Mouse (Mus musculus) naive thymus-derived CD4-positive, alpha-beta T cell, adult 2 months (primary cell): ENCODE results near the gene P2rx3.

ENCODE experiments used
- DNase-seq: peaks from one replicate; pipeline ENCODE4 v3.0.0-alpha.2; 2011; ENCODE audit warnings: low read depth

P2rx3 gene

DNA sequence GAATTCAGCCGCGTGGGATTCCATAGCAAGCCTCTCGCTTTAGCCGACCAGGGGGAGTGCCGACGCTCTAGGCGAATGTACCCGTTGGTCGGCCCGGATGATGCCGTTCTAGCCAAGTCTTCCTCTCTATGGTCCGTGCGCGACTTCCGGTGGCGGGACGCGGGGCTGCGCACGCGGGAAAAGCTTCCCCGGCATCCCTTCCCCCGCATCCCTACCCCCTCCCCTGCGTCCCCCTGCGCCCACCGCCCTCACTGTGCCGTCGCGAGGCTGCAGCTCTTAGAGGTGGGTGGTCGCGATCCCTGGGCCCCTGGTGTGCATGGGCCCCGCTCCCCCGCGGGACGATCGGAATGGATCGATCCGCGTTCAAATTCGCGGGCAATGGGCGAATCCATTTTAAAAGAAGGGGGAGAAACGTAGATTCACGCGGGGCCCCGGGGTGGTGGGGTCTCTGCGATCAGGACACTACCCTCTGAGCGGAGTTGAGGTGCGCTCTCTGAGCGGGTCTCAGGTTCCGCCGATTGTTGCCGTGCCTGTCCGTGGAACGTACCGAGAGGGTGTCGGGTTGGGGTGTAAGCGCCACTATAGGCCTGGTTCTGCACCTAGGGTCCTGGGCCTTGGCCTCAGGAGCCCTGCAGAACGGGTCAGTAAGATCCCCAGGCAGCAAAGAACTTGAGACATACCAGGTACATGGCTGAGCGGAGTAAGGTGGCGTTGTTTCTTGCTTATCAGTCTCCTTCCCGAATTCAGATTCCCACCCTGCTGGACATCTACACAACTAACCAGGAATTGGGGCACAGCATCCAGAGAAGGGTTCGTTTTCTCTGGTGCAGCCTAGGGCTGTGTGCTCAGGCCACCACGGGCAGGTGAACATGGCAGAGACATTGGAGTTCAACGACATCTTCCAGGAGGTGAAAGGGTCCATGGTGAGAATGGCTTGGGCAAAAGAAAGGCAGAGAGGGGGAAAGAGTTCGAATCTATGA lies at the start of gene P2rx3, which contains the start of gene Ssrp1:
TSS of gene P2rx3 (minus strand) at position 416 of the 980 bp plus-strand sequence.
TSS of gene Ssrp1 (plus strand) at position 188 of the 980 bp plus-strand sequence.
- DNase-seq: peak; percentile 95

DNA sequence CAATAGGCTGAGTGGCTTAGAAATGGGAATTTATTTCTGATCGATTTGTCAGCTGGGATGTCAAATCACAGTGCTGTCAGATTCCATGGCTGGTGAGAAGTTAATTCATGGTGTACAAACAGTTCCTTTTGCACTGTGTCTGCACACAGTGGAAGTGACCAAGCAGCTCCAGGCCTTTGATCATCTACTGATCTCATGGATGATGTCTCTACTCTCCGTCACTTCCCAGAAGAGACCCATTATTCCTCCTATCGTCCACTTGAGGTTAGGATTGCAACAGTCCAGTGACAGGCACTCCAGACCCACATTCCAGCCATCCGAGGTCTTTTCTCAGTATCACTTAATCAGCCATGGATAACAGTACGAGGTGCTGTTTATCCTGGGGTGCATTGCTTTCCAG lies 36.5 kb upstream of the P2rx3 start:
- DNase-seq: no peak

DNA sequence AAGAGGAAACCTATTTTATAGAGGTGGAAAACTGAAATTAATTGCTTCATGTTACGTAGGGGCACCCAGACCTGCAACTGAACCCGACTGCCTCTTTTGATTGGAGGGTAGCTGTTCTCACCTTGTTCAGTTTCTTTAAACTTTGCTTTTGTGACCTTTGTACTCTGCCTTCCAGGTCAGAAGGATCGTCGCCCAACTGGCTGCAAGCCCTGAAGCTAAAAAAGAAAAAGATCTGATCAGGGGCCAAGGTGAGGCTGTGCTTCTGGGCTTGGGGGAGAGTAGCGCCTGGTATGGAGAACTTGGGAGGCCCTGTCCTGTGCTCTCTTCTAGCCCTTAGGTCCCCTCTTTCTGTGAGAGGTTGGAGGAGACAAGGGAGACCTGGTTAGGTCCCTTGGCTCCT lies 34.7 kb upstream of the P2rx3 start:
- DNase-seq: no peak

DNA sequence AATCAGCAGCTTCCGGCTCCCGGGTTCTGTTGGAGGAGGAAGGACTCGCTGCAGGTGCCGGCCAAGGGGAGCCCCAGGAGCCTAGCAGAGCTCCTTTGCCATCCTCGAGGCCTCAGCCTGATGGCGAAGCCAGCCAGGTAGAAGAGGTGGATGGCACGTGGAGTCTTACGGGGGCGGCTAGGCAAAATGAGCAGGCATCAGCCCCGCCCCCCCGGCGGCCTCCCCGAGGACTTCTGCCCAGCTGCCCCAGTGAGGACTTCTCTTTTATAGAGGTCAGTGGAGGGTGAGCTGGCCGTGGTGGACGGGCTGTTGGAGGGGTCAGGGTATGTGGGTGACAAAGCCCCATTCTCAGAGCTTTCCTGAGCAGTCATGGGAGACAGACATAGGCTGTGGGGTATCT lies 32.8 kb upstream of the P2rx3 start:
- DNase-seq: no peak

DNA sequence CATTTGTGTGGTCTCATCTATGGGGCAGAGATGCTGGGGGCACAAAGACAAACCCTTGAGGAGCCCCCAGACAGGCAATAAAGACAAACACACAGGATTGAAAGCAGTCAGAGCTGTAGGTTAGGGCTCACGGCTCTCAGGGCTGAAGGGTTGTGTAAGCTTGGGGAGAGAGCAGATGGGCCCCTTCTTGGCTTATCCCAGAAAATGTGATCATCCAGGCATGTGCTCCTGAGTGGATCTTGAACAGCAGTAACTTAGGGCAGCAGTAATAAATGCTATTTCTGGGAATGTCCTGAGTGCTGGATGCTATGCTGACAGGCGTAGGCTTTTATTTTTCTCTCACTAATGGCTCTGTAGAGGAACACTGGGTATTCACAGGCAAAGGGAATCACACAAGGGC lies 31.4 kb upstream of the P2rx3 start:
- DNase-seq: no peak

DNA sequence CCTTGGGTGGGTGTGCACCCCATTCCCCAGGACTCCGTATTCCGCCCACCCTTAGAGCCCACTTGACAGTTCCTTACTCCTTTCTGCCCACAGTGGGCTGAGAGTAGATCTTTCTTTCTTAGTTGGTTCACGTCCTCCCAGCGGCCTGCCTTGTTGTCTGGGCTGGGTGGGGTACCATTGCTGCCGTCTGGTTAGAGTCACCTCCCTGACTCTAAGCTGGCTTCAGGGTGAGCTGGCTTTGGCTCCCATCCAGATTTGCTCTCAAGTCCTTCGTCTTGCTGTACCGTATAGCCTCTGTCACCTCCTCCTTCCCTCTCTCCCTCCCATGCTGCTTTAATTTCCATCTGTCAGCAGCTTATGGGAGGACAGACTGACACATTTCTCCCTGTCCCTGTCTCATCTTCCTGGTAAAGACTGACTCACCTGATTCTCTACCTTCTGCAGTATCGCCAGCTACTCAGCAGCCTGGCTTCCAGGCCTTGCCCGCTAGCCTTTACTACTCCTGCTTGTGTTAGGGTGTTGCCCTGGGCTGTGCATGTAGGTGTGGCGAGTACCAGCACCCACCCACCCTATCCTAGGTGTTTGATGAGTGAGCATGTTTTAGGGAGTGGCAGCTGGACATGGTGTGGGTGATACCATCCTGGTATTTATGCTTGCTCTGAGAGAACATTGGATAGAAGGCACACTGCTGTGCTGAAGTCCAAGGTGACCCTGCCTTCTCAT lies 30.8 kb upstream of the P2rx3 start:
- DNase-seq: no peak

DNA sequence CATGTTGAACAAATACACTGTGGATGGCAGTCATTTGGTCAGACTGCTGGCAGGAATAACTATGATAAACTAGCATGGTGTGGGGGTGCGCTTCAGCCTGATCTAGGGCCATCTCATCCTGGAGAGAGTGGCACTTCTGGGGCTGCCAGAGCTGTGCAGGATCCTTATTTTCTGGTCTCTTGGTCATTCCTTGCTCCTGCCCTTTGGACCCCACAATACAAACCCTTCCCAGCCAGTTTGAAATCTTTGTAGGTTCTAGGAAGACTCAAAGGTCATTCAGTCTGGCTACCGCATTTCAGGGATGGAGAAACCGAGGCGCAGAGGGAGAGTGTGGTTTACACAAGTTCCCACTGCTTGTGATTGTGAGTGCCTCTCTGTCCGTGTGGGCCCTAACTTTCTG lies 29.7 kb upstream of the P2rx3 start:
- DNase-seq: no peak

DNA sequence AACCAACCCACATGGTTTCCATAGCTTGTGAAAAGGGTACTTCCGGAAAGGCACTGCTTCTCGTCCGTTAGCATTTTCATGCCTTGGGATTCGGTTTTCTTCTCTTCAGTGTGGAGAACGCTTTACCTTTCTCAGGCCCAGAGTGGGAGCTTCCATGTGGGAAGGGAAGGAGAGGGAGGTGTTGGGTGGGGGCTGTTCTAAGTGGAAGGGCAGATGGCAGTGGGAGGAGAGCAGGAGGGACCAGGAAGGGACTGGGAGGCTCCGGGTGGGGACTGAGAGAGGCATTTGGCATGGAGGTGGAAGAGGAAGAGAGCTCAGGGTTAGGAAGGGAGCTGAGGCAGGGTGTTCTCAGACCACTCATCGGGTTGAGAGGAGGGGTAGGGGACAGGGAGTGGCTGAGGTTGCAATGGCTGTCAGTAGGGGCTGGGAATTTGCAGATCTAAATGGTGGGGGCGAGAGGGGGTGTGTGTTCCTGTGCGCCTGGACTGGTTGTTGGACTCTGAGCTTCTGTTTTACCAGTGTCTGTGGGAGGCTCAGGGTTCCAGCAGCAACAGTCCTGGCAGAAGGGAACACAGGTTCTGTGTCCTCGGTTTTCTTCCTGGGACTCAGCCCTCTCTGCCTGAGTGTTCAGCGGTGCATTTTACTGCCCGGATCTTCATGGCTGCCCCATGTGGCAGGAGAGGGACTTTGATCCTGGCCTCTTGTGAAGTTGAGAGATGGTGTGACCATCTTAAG lies 28.0 kb upstream of the P2rx3 start:
- no peak for DNase-seq

DNA sequence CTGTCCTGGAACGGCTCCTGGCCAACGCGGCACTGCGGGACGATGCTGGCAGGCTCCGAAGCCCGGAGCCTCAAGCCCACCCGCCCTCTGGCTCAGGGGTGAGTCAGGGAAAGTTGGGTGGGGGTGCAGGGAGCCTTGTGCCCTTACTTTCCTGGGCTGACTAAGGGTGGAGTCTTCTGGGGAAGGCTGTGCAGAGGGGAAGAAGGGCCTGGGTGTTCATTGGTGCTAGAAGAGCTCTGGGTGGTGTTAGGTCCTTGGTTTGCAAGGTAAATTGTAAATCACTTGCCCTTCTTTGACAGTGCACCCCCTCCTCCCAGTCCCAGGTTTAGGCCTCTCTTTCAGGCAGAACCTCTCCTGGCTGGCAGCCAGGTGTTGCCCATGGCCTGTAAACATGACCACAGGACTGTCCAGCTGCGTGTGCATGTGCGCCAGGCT lies 23.9 kb upstream of the P2rx3 start:
- no peak for DNase-seq

DNA sequence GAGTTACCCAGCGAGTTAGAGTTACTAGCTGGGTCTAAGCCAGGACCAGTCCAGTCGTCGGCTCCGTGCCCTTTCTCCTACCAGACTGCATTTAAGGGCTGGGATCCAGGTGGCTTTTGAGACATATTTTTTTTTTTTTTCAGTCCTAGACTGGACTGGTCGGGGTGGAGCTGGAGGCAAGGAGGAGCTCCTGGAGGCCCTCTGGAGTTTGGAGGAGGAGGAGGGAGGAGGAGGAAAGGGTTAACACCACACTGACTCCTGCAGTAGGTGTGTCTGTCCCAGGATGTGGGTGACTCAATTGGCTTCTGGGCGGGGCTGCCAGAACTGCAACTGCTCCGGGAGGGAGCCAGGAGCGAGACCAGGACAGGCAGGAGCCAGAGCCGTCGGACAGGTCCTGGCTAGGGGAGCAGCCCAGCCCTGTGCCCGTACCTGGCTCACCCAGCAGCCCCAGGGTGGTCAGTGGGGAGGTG lies 23.4 kb upstream of the P2rx3 start:
- DNase-seq: peak; percentile 36

DNA sequence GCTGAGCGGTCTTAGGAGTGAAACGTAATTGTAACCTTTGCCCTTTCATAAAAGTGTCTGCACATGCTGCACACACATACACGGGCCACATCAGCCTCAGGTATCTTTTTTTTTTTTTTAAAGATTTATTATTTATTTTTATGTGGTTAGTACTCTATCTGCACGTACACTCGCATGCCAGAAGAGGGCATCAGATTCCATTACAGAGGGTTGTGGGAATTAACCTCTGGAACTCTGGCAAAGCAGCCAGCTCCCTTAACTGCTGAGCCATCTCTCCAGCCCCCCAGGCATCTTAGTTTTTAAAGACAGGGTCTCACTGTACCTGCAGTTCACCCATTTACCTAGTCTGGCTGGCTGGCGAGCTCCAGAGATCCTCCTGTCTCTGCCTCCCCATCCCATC lies 22.4 kb upstream of the P2rx3 start:
- no peak for DNase-seq

DNA sequence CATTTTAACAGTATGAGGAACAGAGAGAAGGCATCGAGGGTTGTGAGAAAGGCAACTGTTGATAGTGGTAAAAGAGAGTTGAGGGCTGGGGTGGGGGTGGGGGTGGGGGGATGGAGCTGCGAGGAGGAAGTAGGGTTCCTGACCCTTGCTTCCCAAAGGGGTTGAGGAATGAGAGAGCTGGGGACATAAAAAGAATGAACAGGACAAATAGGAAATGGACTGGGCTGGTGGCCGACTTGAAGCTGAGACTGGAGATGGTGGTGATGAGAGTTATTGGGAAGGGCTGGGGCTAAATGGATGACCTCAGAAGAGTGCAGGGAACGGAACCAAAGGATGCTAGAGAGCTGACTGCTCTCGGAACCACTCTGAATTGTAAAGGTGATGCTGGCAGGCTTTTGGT lies 19.4 kb upstream of the P2rx3 start:
- DNase-seq: no peak

DNA sequence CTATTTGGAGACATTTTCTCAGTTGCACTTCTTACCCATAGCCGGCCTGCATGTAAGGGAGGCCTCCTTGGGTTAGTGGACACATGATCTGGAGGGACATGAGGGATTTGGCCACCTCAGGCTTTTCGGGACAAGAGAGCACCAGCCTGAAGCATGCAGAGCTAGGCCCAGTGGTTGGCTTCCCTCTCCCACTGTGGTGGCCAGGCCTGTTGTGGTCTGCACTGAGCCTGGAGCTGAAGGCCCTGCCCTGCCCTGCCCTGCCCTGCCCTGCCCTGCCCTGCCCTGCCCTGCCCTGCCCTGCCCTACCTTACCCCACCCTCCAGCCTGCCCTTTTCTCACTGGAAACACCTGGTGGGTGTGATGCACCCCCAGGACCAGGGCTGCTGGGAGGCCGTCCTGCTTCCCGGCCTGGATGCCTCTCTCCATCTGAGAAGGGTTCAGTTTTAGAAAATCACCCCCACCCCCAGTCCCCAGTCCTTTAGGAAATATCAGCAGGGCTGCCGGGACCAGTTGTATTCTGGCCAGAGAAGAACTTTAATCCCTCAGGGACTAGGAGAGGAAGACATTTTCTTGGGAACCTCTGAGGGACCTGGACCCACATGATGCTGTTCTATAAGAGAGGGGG lies 16.0 kb upstream of the P2rx3 start:
- no peak for DNase-seq

DNA sequence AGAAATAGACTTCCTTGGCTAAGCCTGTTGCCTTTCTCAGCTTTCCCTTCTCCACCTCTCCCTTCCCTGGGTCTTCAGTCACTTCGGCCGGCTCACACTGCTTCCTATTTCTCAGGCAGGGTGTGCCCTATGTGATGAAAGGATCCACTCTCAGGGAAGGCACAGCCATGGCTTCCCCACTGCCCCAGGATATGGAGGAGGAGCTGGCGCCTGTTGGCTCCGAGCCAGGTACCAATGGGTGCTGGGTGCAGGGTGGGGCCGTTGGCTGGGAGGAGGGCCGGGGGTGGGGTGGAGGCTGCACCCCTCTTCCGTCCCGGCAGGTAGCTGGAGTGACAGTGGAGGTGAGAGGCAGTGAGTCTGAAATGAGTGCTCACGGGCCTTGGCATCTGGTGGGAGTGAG lies 13.5 kb upstream of the P2rx3 start:
- no peak for DNase-seq

DNA sequence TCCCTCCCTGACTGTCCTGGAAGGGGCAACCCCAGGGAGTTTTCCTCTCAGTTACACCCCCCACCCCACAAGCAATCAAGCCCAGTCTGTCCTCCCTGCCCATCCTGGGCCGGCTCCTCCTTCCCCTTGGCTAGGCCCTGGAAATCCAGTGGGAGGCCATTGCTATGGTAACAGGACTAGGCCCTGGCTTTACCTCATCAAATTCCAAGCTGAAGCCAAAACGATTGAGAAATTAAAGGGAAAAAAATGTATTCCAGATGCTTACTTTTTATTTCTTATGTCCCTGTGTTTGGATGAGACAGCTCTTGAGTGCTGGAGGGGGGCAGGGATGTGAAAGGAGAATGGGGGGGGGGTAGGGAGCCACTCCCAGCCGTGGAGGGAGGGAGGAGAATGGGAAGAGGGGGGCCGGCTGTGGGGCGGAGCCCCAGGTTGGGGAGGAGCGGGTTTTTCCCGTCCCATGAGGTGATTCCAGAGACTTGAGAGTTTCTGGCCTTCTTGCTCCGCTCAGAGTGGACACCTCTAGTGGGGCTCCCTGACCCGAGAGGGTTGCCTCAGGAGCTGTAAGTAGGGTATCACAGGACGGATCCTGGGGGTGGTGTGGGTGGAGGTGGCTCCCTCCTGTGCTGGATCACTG lies 12.9 kb upstream of the P2rx3 start:
- no peak for DNase-seq

DNA sequence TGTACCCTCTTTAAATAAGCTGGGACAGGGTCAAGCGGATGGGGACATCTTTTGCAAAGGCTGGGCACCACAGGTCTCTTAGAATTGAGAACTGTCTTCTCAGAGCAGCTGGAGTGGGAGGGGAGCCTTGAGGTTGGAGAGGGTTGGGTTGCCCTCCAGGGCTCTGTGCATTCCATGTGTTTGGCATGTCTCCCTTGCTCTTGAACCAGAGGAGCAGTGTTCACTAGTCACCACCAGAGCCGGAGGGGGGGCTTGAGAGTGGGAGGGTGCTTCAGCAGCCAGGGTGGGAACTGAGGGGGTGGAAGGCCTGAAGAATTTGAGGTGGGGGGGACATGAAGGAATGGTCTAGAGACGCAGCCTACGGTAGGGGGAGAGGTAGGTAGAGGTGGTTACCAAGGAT lies 12.0 kb upstream of the P2rx3 start:
- no peak for DNase-seq

DNA sequence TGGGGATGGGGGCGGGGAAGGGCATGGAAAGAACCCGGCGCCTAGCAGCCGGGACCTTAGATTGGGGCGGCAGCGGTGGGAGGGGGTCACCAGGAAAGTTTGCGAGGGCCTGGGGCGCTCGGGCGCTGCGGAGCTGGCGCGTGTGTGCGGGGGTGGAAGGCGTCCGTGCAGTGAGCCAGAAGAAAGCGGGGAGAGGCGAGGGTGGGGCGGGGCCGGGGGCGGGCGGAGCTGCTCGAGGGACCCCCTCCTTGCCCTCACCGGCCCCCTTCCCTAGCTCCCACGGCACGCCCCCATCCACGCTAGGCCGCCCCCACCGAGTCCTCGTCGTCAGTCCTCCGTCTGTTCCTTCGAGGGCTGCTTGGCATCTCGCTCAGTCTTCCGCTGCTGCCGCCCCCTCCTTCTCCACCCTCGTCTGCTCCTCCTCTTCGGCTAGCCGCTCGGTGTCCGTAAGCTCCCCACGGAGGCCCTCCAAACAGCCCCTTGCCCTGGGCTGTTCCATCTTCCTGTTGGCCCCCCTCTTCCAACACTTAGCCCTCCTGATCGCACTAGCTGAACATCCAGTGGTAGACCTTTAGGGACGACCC lies 11.0 kb upstream of the P2rx3 start:
- DNase-seq: peak; percentile 67

DNA sequence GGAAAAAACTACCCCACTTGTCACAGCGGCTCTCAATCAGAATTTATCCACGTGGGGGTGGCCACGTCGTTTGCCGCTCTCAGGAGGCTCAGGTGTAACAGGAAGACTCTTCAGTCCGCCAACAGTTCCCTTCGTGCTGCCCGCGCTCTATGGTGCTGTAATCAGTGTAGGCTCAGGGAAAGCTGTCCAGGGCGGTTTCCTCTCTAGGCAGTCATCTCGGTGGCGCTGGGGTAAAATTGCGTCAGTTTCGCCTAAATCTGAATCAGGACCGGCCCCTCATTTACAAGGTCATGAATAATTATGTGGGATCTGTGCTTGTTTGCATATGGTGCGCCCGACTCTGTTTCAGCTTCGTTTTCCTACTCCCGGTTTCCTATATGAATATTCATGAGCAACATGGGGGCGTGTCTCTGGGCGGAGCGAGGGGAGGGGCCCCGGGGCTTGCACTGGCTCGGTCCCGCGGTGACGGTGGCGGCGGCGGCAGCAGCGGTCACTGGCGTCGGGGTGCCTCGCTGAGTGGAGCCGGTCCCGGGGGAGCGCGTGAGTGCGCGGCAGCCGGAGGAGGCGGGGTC lies 10.4 kb upstream of the P2rx3 start, which contains the start of gene Tnks1bp1:
TSS of gene Tnks1bp1 (plus strand) at position 427 of the 572 bp plus-strand sequence.
- DNase-seq: peak; percentile 95

DNA sequence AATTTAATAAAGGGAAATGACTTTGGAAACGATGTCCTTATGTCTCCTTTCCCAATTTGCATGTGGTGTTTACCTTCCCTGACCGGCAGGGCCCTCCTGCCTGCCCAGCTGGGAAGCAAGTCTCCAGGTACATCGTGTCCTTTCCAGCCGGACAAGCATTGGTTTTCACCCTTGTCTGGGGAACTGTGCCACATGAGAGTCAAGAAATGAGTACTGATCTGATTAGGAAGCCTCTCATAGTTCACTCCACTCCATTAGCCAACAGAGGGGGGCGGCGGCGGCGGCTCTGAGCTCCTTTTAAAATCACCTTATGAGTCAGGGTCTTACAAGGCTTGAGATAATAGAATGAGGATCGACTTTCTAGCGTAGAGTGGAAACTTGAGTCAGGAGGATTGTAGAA lies 9.8 kb upstream of the P2rx3 start:
- DNase-seq: no peak

DNA sequence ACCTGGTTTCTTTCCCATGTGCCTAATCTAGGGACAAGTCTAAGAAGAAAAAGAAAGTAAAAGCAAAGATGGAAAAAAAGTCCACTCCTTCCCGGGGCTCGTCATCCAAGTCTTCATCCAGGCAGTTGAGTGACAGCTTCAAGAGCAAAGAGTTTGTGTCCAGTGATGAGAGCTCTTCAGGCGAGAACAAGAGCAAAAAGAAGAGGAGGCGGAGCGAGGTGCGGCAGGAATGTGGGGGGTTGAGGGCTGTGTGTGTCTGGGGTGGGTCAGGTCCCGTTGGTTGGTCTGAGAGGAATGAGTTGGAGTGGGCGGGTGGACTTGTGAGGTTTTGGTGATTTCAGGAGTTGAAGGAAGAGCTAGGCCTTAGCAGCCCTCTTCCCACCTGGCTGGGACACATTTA lies 9.0 kb upstream of the P2rx3 start:
- no peak for DNase-seq

DNA sequence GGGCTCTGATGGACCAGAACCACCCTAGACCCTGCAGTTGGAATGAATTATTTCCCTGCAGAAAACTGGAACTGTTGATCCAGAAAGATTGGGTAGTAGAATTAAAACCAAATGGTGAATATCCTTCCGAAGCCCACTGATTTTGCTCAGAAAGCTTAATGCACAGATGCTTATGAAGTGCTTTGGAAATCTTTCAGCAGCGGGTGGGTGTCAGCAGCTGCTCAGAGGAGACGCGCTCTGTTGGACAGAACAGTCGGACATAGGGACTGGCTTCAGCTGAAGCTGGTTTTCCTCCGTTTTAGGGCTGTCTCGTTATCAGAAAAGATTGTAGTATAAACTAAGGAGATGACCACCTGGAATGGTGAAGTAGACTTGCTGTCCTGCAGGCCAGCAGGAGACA lies 6.4 kb upstream of the P2rx3 start:
- no peak for DNase-seq
